In genomic region chr2:122312722-122313417, GRCm38 (mm10) we compare ENCODE assay signal across 8 mouse cellular contexts. TPM values are rescaled to one million over a fixed set of nuclear protein-coding genes. Genes with fewer than 3 reads are reported as not detected.
DNase-seq lines count a peak whose midpoint lies in the region; ATAC-seq and TF ChIP-seq lines count a peak whose summit lies in the region.

No protein-coding gene starts in this region.

- peaks cover 29% of the 10 kb centered on the region for H3K27me3 ChIP-seq in forebrain, postnatal 0 days (ENCODE audit: insufficient read depth, low read length)
- peaks cover 53% of the 10 kb centered on the region for H3K27me3 ChIP-seq in hindbrain, embryonic 13.5 days
- H3K27me3 ChIP-seq in limb, embryonic 13.5 days, result peaks cover 82% of the 10 kb centered on the region
- H3K27me3 ChIP-seq in midbrain, embryonic 13.5 days, result peaks cover 44% of the 10 kb centered on the region

- no peaks in the 10 kb centered on the region for H3K36me3 ChIP-seq in forebrain, postnatal 0 days (ENCODE audit: insufficient read depth)
- no peaks in the 10 kb centered on the region for H3K36me3 ChIP-seq in hindbrain, embryonic 13.5 days
- H3K36me3 ChIP-seq in limb, embryonic 13.5 days, result no peaks in the 10 kb centered on the region
- no peaks in the 10 kb centered on the region for H3K36me3 ChIP-seq in midbrain, embryonic 13.5 days

- H3K4me3 ChIP-seq in forebrain, postnatal 0 days (ENCODE audit: low read depth, low read length), result peak overlapping the region; percentile 15
- peak overlapping the region; percentile 10 for H3K4me3 ChIP-seq in hindbrain, embryonic 13.5 days
- H3K4me3 ChIP-seq in limb, embryonic 13.5 days, result peak overlapping the region; percentile 35
- H3K4me3 ChIP-seq in midbrain, embryonic 13.5 days (replicated peaks), result peak overlapping the region; percentile 19

- peak overlapping the region; percentile 41 for H3K4me2 ChIP-seq in forebrain, postnatal 0 days (ENCODE audit: low read depth)
- H3K4me2 ChIP-seq in hindbrain, embryonic 13.5 days, result peak overlapping the region; percentile 43
- H3K4me2 ChIP-seq in limb, embryonic 13.5 days (replicated peaks), result peak overlapping the region; percentile 57
- peak overlapping the region; percentile 43 for H3K4me2 ChIP-seq in midbrain, embryonic 13.5 days (replicated peaks)

- no peak overlapping the region for H3K9ac ChIP-seq in forebrain, postnatal 0 days
- no peak overlapping the region for H3K9ac ChIP-seq in hindbrain, embryonic 13.5 days
- H3K9ac ChIP-seq in limb, embryonic 13.5 days, result no peak overlapping the region
- H3K9ac ChIP-seq in midbrain, embryonic 13.5 days (replicated peaks), result no peak overlapping the region

- peak; percentile 45 to 67 for DNase-seq in left cerebral cortex, adult 18-20 months (ENCODE audit: low spot score in 2 of 2)
- no peak for DNase-seq in left cerebral cortex, adult 11 months (ENCODE audit: low spot score)
- peak; percentile 68 for DNase-seq in cerebellum, adult 9-10 months
- DNase-seq in forebrain, postnatal 0 days, result peak; percentile 73
- peak; percentile 43 to 86 for DNase-seq in spleen, postnatal 4 days (ENCODE audit: low spot score in 2 of 2)

- no peak overlapping the region for H3K27ac ChIP-seq in forebrain, postnatal 0 days (ENCODE audit: low read depth, low read length)
- no peak overlapping the region for H3K27ac ChIP-seq in hindbrain, embryonic 13.5 days
- H3K27ac ChIP-seq in limb, embryonic 13.5 days, result no peak overlapping the region
- H3K27ac ChIP-seq in midbrain, embryonic 13.5 days, result no peak overlapping the region

- TF ChIP-seq CTCF in forebrain, postnatal 0 days (IDR thresholded peaks at IDR 0.05; ENCODE audit: low read depth), result peak; percentile 74

- no peaks in the 10 kb centered on the region for H3K9me3 ChIP-seq in forebrain, postnatal 0 days (ENCODE audit: low read length)
- no peaks in the 10 kb centered on the region for H3K9me3 ChIP-seq in hindbrain, embryonic 13.5 days
- H3K9me3 ChIP-seq in limb, embryonic 13.5 days, result no peaks in the 10 kb centered on the region
- H3K9me3 ChIP-seq in midbrain, embryonic 13.5 days, result no peaks in the 10 kb centered on the region

- H3K4me1 ChIP-seq in forebrain, postnatal 0 days (ENCODE audit: insufficient read depth), result 0 out of 2 replicates have a peak, but pooled peaks cover 4% of the 10 kb centered on the region
- H3K4me1 ChIP-seq in hindbrain, embryonic 13.5 days (replicated peaks), result peaks cover 8% of the 10 kb centered on the region
- peaks cover 11% of the 10 kb centered on the region; the same call in 1 of the 2 replicates for H3K4me1 ChIP-seq in limb, embryonic 13.5 days
- H3K4me1 ChIP-seq in midbrain, embryonic 13.5 days (replicated peaks), result peaks cover 21% of the 10 kb centered on the region

- peak; percentile 79 for ATAC-seq in forebrain, postnatal 0 days
- ATAC-seq in hindbrain, embryonic 13.5 days (ENCODE audit: low FRiP score), result 0 out of 2 replicates have a peak, but pooled peaks have one; percentile 4
- ATAC-seq in limb, embryonic 13.5 days (ENCODE audit: low FRiP score, low read depth), result 0 out of 2 replicates have a peak, but pooled peaks have one; percentile 36
- peak; percentile 58; the same call in 1 of the 2 replicates for ATAC-seq in midbrain, embryonic 13.5 days

- 5% methylated on average over 27 of the region's 27 CpGs for WGBS in forebrain, postnatal 0 days
- 5% methylated on average over 27 of the region's 27 CpGs for WGBS in hindbrain, embryonic 13.5 days
- 3% methylated on average over 27 of the region's 27 CpGs for WGBS in limb, embryonic 13.5 days
- 4% methylated on average over 27 of the region's 27 CpGs for WGBS in midbrain, embryonic 13.5 days

RNA-seq across cellular contexts. Expression of gene Duoxa1, which starts 0.7 kb away (rescaled TPM):
- total RNA-seq in left cerebral cortex, adult 18-20 months (2021), result under 1 TPM in 1 of 2 experiments, not detected in 1; 0.23 TPM
- total RNA-seq in forebrain, postnatal 0 days (2014; rRNA removed), result 0.10 and 0.23 TPM in 2 replicates
- polyA plus RNA-seq in forebrain, postnatal 0 days (2015; fragmentation: Nextera tagmentation; extraction: Ambion mirVana), result 0.25 and 0.46 TPM in 2 replicates
- 0.13 TPM in 1 of 2 replicates, not detected in the other for polyA plus RNA-seq in hindbrain, embryonic 13.5 days (2015; fragmentation: Nextera tagmentation; extraction: Ambion mirVana)
- polyA plus RNA-seq in limb, embryonic 13.5 days (2015; fragmentation: Nextera tagmentation; extraction: Ambion mirVana), result 1.7 and 3.5 TPM in 2 replicates
- polyA plus RNA-seq in midbrain, embryonic 13.5 days (2015; fragmentation: Nextera tagmentation; extraction: Ambion mirVana), result 0.20 and 0.39 TPM in 2 replicates

RNA-seq across cellular contexts. Expression of gene Duox1, which starts 2.6 kb away (rescaled TPM):
- total RNA-seq in left cerebral cortex, adult 18-20 months (2021), result not detected
- total RNA-seq in forebrain, postnatal 0 days (2014; rRNA removed), result not detected in 2 replicates
- 0.06 and 0.08 TPM in 2 replicates for polyA plus RNA-seq in forebrain, postnatal 0 days (2015; fragmentation: Nextera tagmentation; extraction: Ambion mirVana)
- polyA plus RNA-seq in hindbrain, embryonic 13.5 days (2015; fragmentation: Nextera tagmentation; extraction: Ambion mirVana), result 0.13 and 0.16 TPM in 2 replicates
- polyA plus RNA-seq in limb, embryonic 13.5 days (2015; fragmentation: Nextera tagmentation; extraction: Ambion mirVana), result 0.74 and 0.87 TPM in 2 replicates
- polyA plus RNA-seq in midbrain, embryonic 13.5 days (2015; fragmentation: Nextera tagmentation; extraction: Ambion mirVana), result 0.13 and 0.15 TPM in 2 replicates

RNA-seq across cellular contexts. Expression of gene Duoxa2, which starts 14.2 kb away (rescaled TPM):
- total RNA-seq in left cerebral cortex, adult 18-20 months (2021), result not detected
- 0.69 TPM in 1 of 2 replicates, not detected in the other for total RNA-seq in forebrain, postnatal 0 days (2014; rRNA removed)
- polyA plus RNA-seq in forebrain, postnatal 0 days (2015; fragmentation: Nextera tagmentation; extraction: Ambion mirVana), result 0.31 and 0.46 TPM in 2 replicates
- not detected in 2 replicates for polyA plus RNA-seq in hindbrain, embryonic 13.5 days (2015; fragmentation: Nextera tagmentation; extraction: Ambion mirVana)
- polyA plus RNA-seq in limb, embryonic 13.5 days (2015; fragmentation: Nextera tagmentation; extraction: Ambion mirVana), result 0.20 and 0.26 TPM in 2 replicates
- polyA plus RNA-seq in midbrain, embryonic 13.5 days (2015; fragmentation: Nextera tagmentation; extraction: Ambion mirVana), result not detected in 2 replicates

RNA-seq across cellular contexts. Expression of gene Duox2, which starts 14.6 kb away (rescaled TPM):
- not detected for total RNA-seq in left cerebral cortex, adult 18-20 months (2021)
- total RNA-seq in forebrain, postnatal 0 days (2014; rRNA removed), result 0.08 and 0.14 TPM in 2 replicates
- polyA plus RNA-seq in forebrain, postnatal 0 days (2015; fragmentation: Nextera tagmentation; extraction: Ambion mirVana), result 0.05 TPM in 1 of 2 replicates, not detected in the other
- polyA plus RNA-seq in hindbrain, embryonic 13.5 days (2015; fragmentation: Nextera tagmentation; extraction: Ambion mirVana), result not detected in 2 replicates
- polyA plus RNA-seq in limb, embryonic 13.5 days (2015; fragmentation: Nextera tagmentation; extraction: Ambion mirVana), result 0.03 and 0.08 TPM in 2 replicates
- polyA plus RNA-seq in midbrain, embryonic 13.5 days (2015; fragmentation: Nextera tagmentation; extraction: Ambion mirVana), result 0.04 TPM in 1 of 2 replicates, not detected in the other

RNA-seq across cellular contexts. Expression of gene Shf, which starts 56.1 kb away (rescaled TPM):
- total RNA-seq in left cerebral cortex, adult 18-20 months (2021), result 10 to 100 TPM; 70.5 to 76.1 TPM
- 69.3 and 70.7 TPM in 2 replicates for total RNA-seq in forebrain, postnatal 0 days (2014; rRNA removed)
- polyA plus RNA-seq in forebrain, postnatal 0 days (2015; fragmentation: Nextera tagmentation; extraction: Ambion mirVana), result 6.7 and 7.7 TPM in 2 replicates
- 12.9 and 13.5 TPM in 2 replicates for polyA plus RNA-seq in hindbrain, embryonic 13.5 days (2015; fragmentation: Nextera tagmentation; extraction: Ambion mirVana)
- polyA plus RNA-seq in limb, embryonic 13.5 days (2015; fragmentation: Nextera tagmentation; extraction: Ambion mirVana), result 4.2 and 6.0 TPM in 2 replicates
- polyA plus RNA-seq in midbrain, embryonic 13.5 days (2015; fragmentation: Nextera tagmentation; extraction: Ambion mirVana), result 7.1 and 10.2 TPM in 2 replicates

Comparison
In these comparisons a context has a peak if more than half of its experiments do, and no peak if none do; other contexts are left out.
1. ATAC-seq: peak in every context shown above with its lines; median percentile 79 in forebrain, postnatal 0 days; 58 in midbrain, embryonic 13.5 days; 36 in limb, embryonic 13.5 days; 4 in hindbrain, embryonic 13.5 days.